Mouse (Mus musculus): Measurements from ENCODE around the gene Tcp11l2. TPM values are rescaled to one million over a fixed set of nuclear protein-coding genes. Genes with fewer than 3 reads are reported as not detected.
A peak's percentile ranks its signal among the peaks of the same experiment; 100 is the strongest.

Gene Tcp11l2
- total RNA-seq (2012; rRNA removed), result 0.81 and 1.7 TPM in 2 replicates
- polyA plus RNA-seq (2012; ENCODE audit: insufficient read depth in 1 of 2, insufficient read length in 2 of 2, low read depth in 1 of 2, low replicate concordance in 2 of 2, missing spikeins in 1 of 2), result 1 to 10 TPM in 1 of 2 experiments, not detected in 1; 4.3 TPM

DNA sequence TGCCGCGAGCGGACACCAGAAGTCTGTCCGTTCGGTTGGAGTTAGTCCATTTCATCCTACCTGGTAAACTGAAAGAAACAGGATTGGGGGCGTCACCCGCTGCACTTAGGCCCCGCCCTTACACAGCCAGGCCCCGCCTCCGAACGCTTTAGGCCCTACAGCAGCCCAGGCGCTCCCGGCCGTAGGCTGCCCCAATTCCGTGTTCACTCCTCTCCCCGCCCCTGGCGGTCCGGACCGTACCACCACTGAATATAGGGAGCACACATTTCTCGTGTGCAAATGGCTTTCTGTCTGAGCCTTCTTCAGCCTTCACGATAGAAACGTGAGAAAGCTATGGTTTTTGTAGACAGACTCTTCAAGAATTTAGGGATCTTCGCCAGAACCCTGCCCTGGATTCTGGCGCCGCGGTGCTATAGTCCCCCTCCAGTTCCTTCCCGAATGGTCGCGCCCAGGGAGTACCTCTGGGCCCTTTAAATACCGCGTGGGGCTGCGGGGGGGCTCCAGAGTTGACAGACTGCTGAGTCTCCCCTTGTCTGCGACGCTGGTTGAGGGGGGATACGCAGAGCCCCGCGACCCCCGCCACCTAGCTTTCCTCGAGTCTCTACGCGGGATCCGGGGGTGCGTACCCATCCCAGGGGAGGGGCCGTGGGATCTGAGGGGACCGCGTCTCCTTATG, at the start of gene Tcp11l2:
Gene Tcp11l2, plus strand, starts transcription at position 232 of the 676 bp plus-strand sequence.
- H3K79me2 ChIP-seq (ENCODE audit: control insufficient read depth, insufficient read depth, low read length, poor library complexity), result no peaks in the 10 kb centered on the region; the same call in 1 of the 2 replicates
- H3K9me3 ChIP-seq (replicated peaks; ENCODE audit: insufficient read depth, low read length), result no peaks in the 10 kb centered on the region
- DNase-seq (ENCODE audit: low read depth, low spot score), result peak; percentile 95
- H3K36me3 ChIP-seq (ENCODE audit: control insufficient read depth in 1 of 2, insufficient read depth in 2 of 2, low read length in 2 of 2), result peaks cover 0 to 37% of the 10 kb centered on the region in 2 experiments; a peak in 2 of 4 replicates
- no peaks in the 10 kb centered on the region for H3K27me3 ChIP-seq (ENCODE audit: control insufficient read depth in 1 of 2, insufficient read depth in 2 of 2, low read length in 2 of 2)
- peak within 1 kb of the TSS; percentile 72 for H3K9ac ChIP-seq (ENCODE audit: control insufficient read depth, low read depth, low read length, poor library complexity, severe bottlenecking)
- peaks cover 15 to 32% of the 10 kb centered on the region in 2 experiments for H3K4me1 ChIP-seq (ENCODE audit: control insufficient read depth in 1 of 2, insufficient read depth in 2 of 2, low read length in 2 of 2)
- peak within 1 kb of the TSS; percentile 79 to 88 for H3K4me3 ChIP-seq (ENCODE audit: control insufficient read depth in 1 of 2, insufficient read depth in 1 of 2, low read depth in 2 of 2, low read length in 2 of 2)
- peak within 1 kb of the TSS; percentile 87 for H3K27ac ChIP-seq (ENCODE audit: control insufficient read depth, low read depth, low read length)
- TF ChIP-seq KAT2A (conservative IDR thresholded peaks at IDR 0.05; ENCODE audit: low read depth, low read length), result no peak
- no peak for TF ChIP-seq RCOR1 (IDR thresholded peaks at IDR 0.05; ENCODE audit: low read depth, low read length)
- no peak for TF ChIP-seq USF2 (IDR thresholded peaks at IDR 0.05; ENCODE audit: borderline replicate concordance in 1 of 2, insufficient read depth in 1 of 2, low read depth in 1 of 2, low read length in 2 of 2)
- TF ChIP-seq BHLHE40 (IDR thresholded peaks at IDR 0.05; ENCODE audit: borderline replicate concordance, low read depth, low read length), result no peak
- peak; percentile 86 for TF ChIP-seq MXI1 (IDR thresholded peaks at IDR 0.05; ENCODE audit: low read depth, low read length)
- peak; percentile 80 for TF ChIP-seq TBP (IDR thresholded peaks at IDR 0.05; ENCODE audit: low read depth, low read length)
- TF ChIP-seq USF1 (IDR thresholded peaks at IDR 0.05; ENCODE audit: low read depth, low read length), result no peak
- peak; percentile 28; the same call in 1 of the 2 replicates for TF ChIP-seq HCFC1 (IDR thresholded peaks at IDR 0.05; ENCODE audit: low read depth, low read length)
- no peak for TF ChIP-seq MAFK (IDR thresholded peaks at IDR 0.05; ENCODE audit: borderline replicate concordance, low read depth, low read length)
- TF ChIP-seq NELFE (IDR thresholded peaks at IDR 0.05; ENCODE audit: low read depth, low read length), result no peak
- TF ChIP-seq NRF1 (IDR thresholded peaks at IDR 0.05; ENCODE audit: insufficient read depth, low read depth, low read length, poor library complexity, severe bottlenecking), result no peak
- no peak; the same call in none of the 2 replicates for TF ChIP-seq MAZ (IDR thresholded peaks at IDR 0.05; ENCODE audit: low read depth, low read length)
- no peak for TF ChIP-seq GABPA (IDR thresholded peaks at IDR 0.05; ENCODE audit: low read depth, low read length)
- TF ChIP-seq JUND (IDR thresholded peaks at IDR 0.05; ENCODE audit: low read depth, low read length), result no peak
- no peak for TF ChIP-seq GATA1 (IDR thresholded peaks at IDR 0.05; ENCODE audit: low read depth, low read length)
- no peak for TF ChIP-seq TCF12 (IDR thresholded peaks at IDR 0.05; ENCODE audit: low read depth, low read length)
- peak; percentile 35; the same call in 1 of the 2 replicates for TF ChIP-seq ETS1 (IDR thresholded peaks at IDR 0.05; ENCODE audit: low read depth, low read length)
- TF ChIP-seq ZKSCAN1 (IDR thresholded peaks at IDR 0.05; ENCODE audit: low read depth, low read length), result no peak
- TF ChIP-seq SMC3 (IDR thresholded peaks at IDR 0.05; ENCODE audit: low read depth, low read length), result no peak
- no peak for TF ChIP-seq TAL1 (IDR thresholded peaks at IDR 0.05; ENCODE audit: low read length)
- peak; percentile 32 for TF ChIP-seq SIN3A (IDR thresholded peaks at IDR 0.05; ENCODE audit: low read length)
- no peak for TF ChIP-seq MYB (IDR thresholded peaks at IDR 0.05; ENCODE audit: low read depth, low read length)
- TF ChIP-seq MYC (IDR thresholded peaks at IDR 0.05; ENCODE audit: low read depth, low read length), result 0 out of 2 replicates have a peak, but pooled peaks have one; percentile 15
- no peak for TF ChIP-seq CHD2 (IDR thresholded peaks at IDR 0.05; ENCODE audit: low read length)
- TF ChIP-seq ELF1 (IDR thresholded peaks at IDR 0.05; ENCODE audit: low read depth, low read length), result peak; percentile 56
- TF ChIP-seq POLR2AphosphoS5 (IDR thresholded peaks at IDR 0.05; ENCODE audit: borderline replicate concordance, low read depth, low read length), result no peak
- no peak for TF ChIP-seq CTCF (IDR thresholded peaks at IDR 0.05 in 2 of 3, conservative IDR thresholded peaks at IDR 0.05 in 1 of 3; ENCODE audit: control insufficient read depth in 1 of 3, insufficient read depth in 1 of 3, low read depth in 2 of 3, low read length in 3 of 3, poor library complexity in 1 of 3, severe bottlenecking in 1 of 3)
- no peak; the same call in 1 of the 2 replicates for TF ChIP-seq MAX (IDR thresholded peaks at IDR 0.05; ENCODE audit: low read length)
- TF ChIP-seq MEF2A (IDR thresholded peaks at IDR 0.05; ENCODE audit: extremely low read depth, insufficient replicate concordance, low read depth, low read length, poor library complexity, severe bottlenecking), result no peak
- TF ChIP-seq POLR2AphosphoS2 (IDR thresholded peaks at IDR 0.05; ENCODE audit: low read length), result no peak
- peak; percentile 100 for TF ChIP-seq CHD1 (IDR thresholded peaks at IDR 0.05; ENCODE audit: low read depth, low read length)
- peak in 1 of 2 experiments; percentile 39; a peak in 1 of 4 replicates for TF ChIP-seq POLR2A (IDR thresholded peaks at IDR 0.05; ENCODE audit: control insufficient read depth in 1 of 2, insufficient read depth in 1 of 2, low read depth in 1 of 2, low read length in 2 of 2, poor library complexity in 1 of 2)
- no peak for TF ChIP-seq ZNF384 (IDR thresholded peaks at IDR 0.05; ENCODE audit: low read depth, low read length)
- no peak for TF ChIP-seq ZC3H11A (IDR thresholded peaks at IDR 0.05; ENCODE audit: low read depth, low read length)
- no peak for TF ChIP-seq UBTF (IDR thresholded peaks at IDR 0.05; ENCODE audit: borderline replicate concordance, insufficient read depth, low read depth, low read length)
- no peak for TF ChIP-seq E2F4 (IDR thresholded peaks at IDR 0.05; ENCODE audit: borderline replicate concordance, low read depth, low read length)

Data from MEL (cell line).